Mouse (Mus musculus) limb, embryonic 10.5 days (tissue): ENCODE results near the gene Zfp385b. TPM values are rescaled to one million over a fixed set of nuclear protein-coding genes. Genes with fewer than 3 reads are reported as not detected.

ENCODE experiments used
- DNase-seq: peaks from one replicate; pipeline ENCODE4 v3.0.0-alpha.2; 2017; ENCODE audit warnings: low spot score
- H3K27ac ChIP-seq: fragments of 300-500 bp; sonication (generic); 2 replicates; pipeline ENCODE4 v1.5.1; 2016; ENCODE audit warnings: mild to moderate bottlenecking
- H3K27me3 ChIP-seq: fragments of 300-500 bp; sonication (generic); 2 replicates; pipeline ENCODE4 v1.6.1; 2016; ENCODE audit warnings: low read depth, mild to moderate bottlenecking; ENCODE audit not compliant: poor library complexity, severe bottlenecking
- H3K36me3 ChIP-seq: fragments of 300-500 bp; sonication (generic); 2 replicates; pipeline ENCODE4 v1.6.1; 2016; ENCODE audit warnings: mild to moderate bottlenecking, moderate library complexity
- H3K4me1 ChIP-seq: fragments of 300-500 bp; sonication (generic); 2 replicates; pipeline ENCODE4 v1.6.1; 2016
- H3K4me3 ChIP-seq: fragments of 300-500 bp; sonication (generic); 2 replicates; pipeline ENCODE4 v1.5.1; 2016; ENCODE audit warnings: mild to moderate bottlenecking, moderate library complexity
- H3K9me3 ChIP-seq: fragments of 300-500 bp; sonication (generic); replicated peaks from 2 replicates; pipeline ENCODE4 v1.6.1; 2016; ENCODE audit warnings: mild to moderate bottlenecking
- WGBS: fragments of 180-500 bp; shearing (Covaris S2); methylation state at CpG from one replicate; pipeline ENCODE4 v1.1.7; 2016; 5-methylcytosine and 5-hydroxymethylcytosine counted together
- polyA plus RNA-seq: library from polyadenylated mRNA; unstranded; fragments of >200 nt; fragmentation: Nextera tagmentation; extraction: Ambion mirVana; gene quantifications from 2 replicates; pipeline ENCODE4 v1.2.1, GENCODE M21; 2016

Gene Zfp385b
- polyA plus RNA-seq, 1 experiment from 2014 or later = 0.71 TPM

DNA sequence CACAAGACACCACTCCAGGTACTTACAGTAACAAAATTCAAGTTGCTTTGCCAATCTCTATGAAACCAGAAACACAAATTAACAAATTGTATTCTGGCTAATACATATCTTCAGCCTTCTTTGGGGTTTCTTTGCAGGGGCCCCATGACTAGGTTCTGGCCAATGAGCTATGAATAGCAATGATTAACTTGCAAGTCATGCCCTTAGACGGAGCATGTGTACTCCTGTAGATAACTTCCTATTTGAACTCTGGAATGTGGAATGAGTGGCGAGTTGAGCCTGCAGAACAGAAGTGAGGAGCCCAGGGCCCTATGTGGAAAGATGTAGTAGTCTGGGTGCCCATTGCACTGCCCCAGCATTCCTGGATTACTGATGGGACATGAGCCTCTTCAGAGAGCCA lies 276.8 kb downstream of the Zfp385b start:
- Histone ChIP-seq H3K4me3 (no peak overlapping the region), H3K36me3 (no peaks in the 10 kb centered on the region), H3K27me3 (no peaks in the 10 kb centered on the region), H3K9me3 (no peaks in the 10 kb centered on the region), H3K27ac (no peak overlapping the region), H3K4me1 (0 out of 2 replicates have a peak, but pooled peaks cover 3% of the 10 kb centered on the region)
- DNase-seq = no peak
- 54% methylated on average over 2 of the region's 2 CpGs for WGBS

DNA sequence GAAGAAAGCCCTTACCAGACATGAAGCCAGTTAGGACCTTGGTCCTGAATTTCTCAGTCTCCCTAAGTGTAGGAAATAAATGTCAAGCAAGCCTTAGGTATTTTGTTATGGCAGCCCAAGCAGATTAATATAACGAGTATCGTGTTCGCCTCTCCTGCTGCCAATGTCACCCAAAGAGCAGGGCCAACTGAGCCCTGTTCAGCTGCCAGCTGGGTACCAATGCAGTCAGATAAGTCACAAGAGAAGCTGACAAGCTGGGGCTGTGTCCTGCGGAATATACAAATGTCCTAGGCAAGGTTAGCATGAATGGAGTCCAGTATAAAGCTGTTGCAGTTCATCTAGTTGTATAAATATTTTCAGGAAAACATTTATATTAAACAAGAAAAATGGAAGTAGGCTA lies 277.8 kb downstream of the Zfp385b start:
- 91% methylated on average over 4 of the region's 4 CpGs for WGBS
- H3K9me3 ChIP-seq = no peaks in the 10 kb centered on the region
- H3K27me3 ChIP-seq = no peaks in the 10 kb centered on the region
- H3K36me3 ChIP-seq = no peaks in the 10 kb centered on the region
- H3K27ac ChIP-seq = no peak overlapping the region
- no peak for DNase-seq
- no peak overlapping the region for H3K4me3 ChIP-seq
- H3K4me1 ChIP-seq = 0 out of 2 replicates have a peak, but pooled peaks cover 3% of the 10 kb centered on the region

DNA sequence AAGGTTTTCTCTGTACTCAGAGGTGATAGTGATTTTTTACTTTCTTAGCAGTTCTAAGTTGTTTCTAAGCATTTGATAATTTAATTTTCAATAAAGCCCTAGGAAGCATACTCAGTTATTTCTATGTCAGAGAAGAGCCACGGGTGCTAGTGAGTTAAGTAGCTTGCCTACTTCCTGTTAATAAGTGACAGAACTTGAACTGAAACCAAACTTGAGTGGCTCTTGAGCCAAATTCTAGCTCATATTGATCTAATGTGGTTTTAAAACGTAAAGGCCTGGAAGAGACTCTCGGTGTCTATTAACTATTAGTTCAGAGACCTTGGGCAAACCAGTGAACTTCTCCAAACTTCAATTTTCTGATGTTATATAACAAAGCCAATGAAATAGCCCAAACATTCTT lies 278.6 kb downstream of the Zfp385b start:
- Histone ChIP-seq H3K27me3 (no peaks in the 10 kb centered on the region), H3K9me3 (no peaks in the 10 kb centered on the region), H3K4me3 (no peak overlapping the region), H3K27ac (no peak overlapping the region), H3K36me3 (no peaks in the 10 kb centered on the region), H3K4me1 (0 out of 2 replicates have a peak, but pooled peaks cover 3% of the 10 kb centered on the region)
- WGBS = 92% methylated on average over 3 of the region's 3 CpGs
- no peak for DNase-seq

DNA sequence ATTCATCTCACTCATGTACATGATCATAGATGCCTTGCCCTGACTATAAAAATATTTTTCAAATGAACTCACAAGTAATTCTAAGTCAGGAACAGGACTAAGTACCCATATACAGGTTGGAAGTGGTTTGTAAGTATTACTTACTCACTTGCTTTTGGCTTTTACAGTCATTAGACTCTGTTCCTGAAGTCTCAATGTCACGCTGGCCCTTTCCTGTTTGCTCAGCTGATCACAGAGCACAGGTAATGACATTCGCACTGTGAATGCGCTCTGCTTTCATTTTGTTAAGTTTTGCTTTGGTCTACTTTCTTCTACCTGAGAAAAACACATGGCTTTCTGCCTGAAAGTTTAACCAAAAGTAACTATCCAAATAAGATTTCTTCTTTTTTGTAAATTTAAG lies 282.9 kb downstream of the Zfp385b start:
- Histone ChIP-seq H3K27me3 (no peaks in the 10 kb centered on the region), H3K4me1 (no peaks in the 10 kb centered on the region), H3K9me3 (no peaks in the 10 kb centered on the region), H3K27ac (no peak overlapping the region), H3K36me3 (no peaks in the 10 kb centered on the region), H3K4me3 (no peak overlapping the region)
- DNase-seq = no peak
- WGBS = 87% methylated on average over 3 of the region's 3 CpGs

DNA sequence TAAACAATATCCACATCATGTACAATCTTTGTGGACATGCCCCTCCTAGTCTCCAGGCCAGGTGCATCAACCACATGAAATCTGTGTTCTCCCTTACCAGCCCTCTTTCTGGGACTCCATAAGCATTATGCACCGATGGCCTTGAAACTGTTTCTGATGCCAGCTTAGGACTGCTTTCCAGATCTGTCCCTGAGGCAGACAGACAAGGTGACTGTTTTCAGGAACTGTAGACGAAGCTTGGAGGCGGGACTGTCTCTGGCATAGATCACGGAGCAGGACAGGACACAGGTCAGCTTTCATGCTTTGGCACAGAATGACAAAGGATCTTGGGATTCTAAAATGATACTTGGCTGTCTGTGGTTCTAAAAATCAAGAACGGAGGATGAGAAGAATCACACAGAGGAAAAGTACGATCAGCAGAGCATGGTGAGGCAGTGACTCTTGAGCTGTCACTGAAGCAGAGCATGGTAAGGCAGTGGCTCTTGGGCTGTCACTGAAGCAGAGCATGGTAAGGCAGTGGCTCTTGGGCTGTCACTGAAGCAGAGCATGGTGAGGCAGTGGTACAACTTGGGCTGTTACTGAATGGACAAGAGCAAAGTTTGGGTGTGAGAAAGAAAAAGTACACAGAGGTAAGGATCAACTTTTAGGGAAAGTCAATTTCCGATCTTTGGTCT lies 291.2 kb downstream of the Zfp385b start:
- no peak for DNase-seq
- Histone ChIP-seq H3K36me3 (no peaks in the 10 kb centered on the region), H3K4me1 (0 out of 2 replicates have a peak, but pooled peaks cover 2% of the 10 kb centered on the region), H3K9me3 (no peaks in the 10 kb centered on the region), H3K27ac (no peak overlapping the region), H3K4me3 (no peak overlapping the region), H3K27me3 (no peaks in the 10 kb centered on the region)
- WGBS = 78% methylated on average over 7 of the region's 7 CpGs

DNA sequence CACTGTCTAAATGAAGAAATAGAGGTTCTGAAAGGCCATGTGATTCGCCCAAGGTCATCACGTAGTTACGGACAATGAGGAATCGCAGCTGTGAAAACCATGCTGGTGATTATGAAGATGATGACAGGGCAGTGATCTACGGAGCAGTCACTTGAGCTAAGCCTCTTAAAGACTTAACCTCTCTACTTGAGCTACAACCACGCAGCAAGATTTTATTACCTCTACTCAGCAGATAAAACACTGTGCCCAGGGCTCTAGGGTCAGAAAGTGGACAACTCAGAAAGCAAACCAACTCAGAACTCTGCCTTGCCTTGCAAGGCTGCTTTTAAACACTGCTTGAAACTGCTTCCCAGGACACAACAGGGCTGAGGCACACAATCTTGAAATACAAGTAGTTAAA lies 291.8 kb downstream of the Zfp385b start:
- no peak overlapping the region for H3K27ac ChIP-seq
- H3K36me3 ChIP-seq = no peaks in the 10 kb centered on the region
- no peaks in the 10 kb centered on the region for H3K9me3 ChIP-seq
- DNase-seq = no peak
- H3K27me3 ChIP-seq = no peaks in the 10 kb centered on the region
- H3K4me1 ChIP-seq = 0 out of 2 replicates have a peak, but pooled peaks cover 2% of the 10 kb centered on the region
- WGBS = 73% methylated on average over 6 of the region's 6 CpGs
- H3K4me3 ChIP-seq = no peak overlapping the region

DNA sequence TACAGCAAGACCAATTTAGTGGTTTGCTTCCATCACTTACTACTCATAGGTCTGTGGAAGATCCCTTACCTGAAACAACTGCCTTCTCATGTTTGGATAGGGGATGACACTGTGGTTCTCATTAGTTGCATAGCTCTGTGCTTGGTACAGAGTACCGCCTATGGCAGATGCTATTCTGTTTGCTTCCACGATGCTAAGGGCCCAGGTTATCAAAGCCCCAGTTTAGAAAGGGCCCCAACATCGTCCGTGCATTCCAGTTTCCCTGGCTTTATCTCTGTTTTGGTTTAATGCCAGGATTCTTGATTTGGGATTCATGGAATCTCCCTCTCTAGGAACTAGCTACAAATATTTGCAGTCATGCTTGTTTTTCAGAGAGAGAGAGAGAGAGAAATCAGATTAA lies 292.6 kb downstream of the Zfp385b start:
- Histone ChIP-seq H3K36me3 (no peaks in the 10 kb centered on the region), H3K4me3 (no peak overlapping the region), H3K27me3 (no peaks in the 10 kb centered on the region), H3K9me3 (no peaks in the 10 kb centered on the region), H3K4me1 (0 out of 2 replicates have a peak, but pooled peaks cover 2% of the 10 kb centered on the region), H3K27ac (no peak overlapping the region)
- DNase-seq = no peak
- 87% methylated on average over 4 of the region's 4 CpGs for WGBS

DNA sequence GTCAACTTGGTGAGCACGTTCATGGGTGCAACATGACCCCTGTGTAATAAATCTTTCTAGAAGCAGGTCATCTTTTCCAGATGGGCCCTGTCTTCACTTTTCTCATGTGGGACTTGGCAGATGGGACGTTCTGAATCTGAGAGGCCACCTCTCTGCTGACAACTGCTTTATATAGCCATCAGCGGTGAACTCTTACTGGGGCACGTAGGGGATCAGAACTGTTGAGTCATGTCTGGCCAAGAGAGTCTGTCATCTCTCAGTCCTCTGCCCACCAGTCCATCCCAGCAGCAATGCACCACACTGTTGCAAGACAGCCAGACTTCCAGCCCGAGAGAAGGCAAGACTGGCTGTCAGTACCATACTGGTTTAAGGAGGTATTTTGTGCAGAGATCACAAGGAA lies 293.1 kb downstream of the Zfp385b start:
- 65% methylated on average over 5 of the region's 5 CpGs for WGBS
- 0 out of 2 replicates have a peak, but pooled peaks cover 2% of the 10 kb centered on the region for H3K4me1 ChIP-seq
- DNase-seq = no peak
- H3K9me3 ChIP-seq = no peaks in the 10 kb centered on the region
- no peaks in the 10 kb centered on the region for H3K36me3 ChIP-seq
- no peak overlapping the region for H3K27ac ChIP-seq
- no peak overlapping the region for H3K4me3 ChIP-seq
- H3K27me3 ChIP-seq = no peaks in the 10 kb centered on the region

DNA sequence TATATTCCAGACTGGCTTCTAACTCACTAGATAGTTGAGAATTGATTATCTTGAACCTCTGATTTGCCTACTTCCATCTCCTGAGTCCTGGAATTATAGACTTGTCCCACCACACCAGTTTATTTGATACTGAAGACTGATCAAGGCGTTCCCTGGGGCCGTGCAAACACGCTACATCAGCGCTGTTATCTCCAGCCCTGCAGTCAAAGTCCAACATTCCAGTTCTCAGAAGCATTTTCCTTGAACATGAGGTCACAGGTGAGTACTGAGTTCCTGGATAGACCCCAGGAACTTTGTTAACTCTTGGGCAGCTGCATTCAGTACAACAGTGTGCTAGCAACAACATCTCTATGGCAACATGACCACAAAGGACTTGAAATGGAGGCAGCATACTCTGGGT lies 297.2 kb downstream of the Zfp385b start:
- Histone ChIP-seq H3K36me3 (no peaks in the 10 kb centered on the region), H3K4me1 (peaks cover 9% of the 10 kb centered on the region), H3K27me3 (peaks cover 9% of the 10 kb centered on the region; the same call in 1 of the 2 replicates), H3K4me3 (no peak overlapping the region), H3K27ac (no peak overlapping the region), H3K9me3 (no peaks in the 10 kb centered on the region)
- 62% methylated on average over 4 of the region's 4 CpGs for WGBS
- DNase-seq = no peak

DNA sequence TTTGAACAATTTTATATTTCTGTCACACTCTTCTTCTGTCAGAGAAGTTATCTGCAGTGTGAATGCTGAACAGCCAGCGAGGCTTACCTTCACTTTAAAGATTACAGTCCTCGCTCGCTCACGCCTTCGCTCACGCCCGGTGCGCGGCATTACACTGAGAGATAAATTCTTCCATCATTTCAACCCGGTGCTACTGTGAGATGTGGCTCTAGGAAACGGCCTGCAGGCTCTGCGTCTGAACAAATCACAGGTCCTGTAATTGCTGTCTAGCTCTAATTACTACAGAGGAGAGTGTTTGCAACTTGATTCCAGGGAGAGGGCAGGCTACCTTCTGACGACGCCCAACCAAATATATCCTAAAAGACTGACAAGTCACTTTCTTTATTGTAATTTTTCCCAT lies 300.1 kb downstream of the Zfp385b start:
- H3K36me3 ChIP-seq = no peaks in the 10 kb centered on the region
- no peak overlapping the region for H3K27ac ChIP-seq
- no peaks in the 10 kb centered on the region for H3K9me3 ChIP-seq
- peaks cover 9% of the 10 kb centered on the region; the same call in 1 of the 2 replicates for H3K27me3 ChIP-seq
- under 1% methylated on average over 14 of the region's 14 CpGs for WGBS
- peak; percentile 42 for DNase-seq
- peaks cover 13% of the 10 kb centered on the region for H3K4me1 ChIP-seq
- peak overlapping the region; percentile 52 for H3K4me3 ChIP-seq

DNA sequence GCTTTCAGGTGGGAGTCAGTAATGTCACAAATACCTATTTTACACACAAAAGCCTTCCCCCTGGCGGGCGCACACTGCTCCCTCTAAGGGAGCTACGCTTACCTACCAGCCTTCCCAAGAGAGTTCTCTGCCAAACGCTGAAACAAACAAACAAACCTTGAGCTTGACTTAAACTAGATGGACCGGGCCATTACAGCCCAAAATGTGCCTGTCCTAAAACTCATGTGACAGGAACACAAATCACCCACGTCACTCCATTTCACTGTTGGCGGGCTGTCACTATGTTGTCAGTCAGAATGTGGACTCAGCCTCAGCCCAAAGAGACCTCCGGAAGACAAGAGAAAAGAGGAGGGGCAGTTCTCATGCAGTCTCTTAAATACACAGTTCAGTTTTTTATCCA lies 300.7 kb downstream of the Zfp385b start:
- Histone ChIP-seq H3K4me1 (peaks cover 16% of the 10 kb centered on the region), H3K4me3 (peak overlapping the region; percentile 52), H3K27me3 (peaks cover 9% of the 10 kb centered on the region; the same call in 1 of the 2 replicates), H3K9me3 (no peaks in the 10 kb centered on the region), H3K36me3 (no peaks in the 10 kb centered on the region), H3K27ac (no peak overlapping the region)
- peak; percentile 40 for DNase-seq
- WGBS = 3% methylated on average over 8 of the region's 8 CpGs

DNA sequence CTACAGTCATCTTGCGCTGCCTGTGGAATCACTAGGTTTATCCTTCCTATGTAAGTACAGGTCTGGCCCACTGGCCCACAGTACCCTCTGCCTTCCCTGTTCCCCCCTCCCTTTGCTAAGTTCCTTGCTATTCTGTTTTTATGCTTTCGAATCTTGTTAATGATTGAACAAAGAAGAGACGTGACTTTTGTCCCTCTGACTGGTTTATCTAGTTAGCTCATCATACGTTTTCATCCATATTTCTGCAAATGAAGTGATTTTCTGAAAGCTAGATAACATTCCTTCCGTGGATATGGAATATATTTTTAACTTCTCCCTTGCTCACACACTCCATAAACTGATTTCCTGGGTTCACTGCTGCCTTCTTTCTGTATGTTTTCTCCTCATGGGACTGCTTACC lies 302.8 kb downstream of the Zfp385b start:
- WGBS = 94% methylated on average over 5 of the region's 5 CpGs
- no peak overlapping the region for H3K4me3 ChIP-seq
- DNase-seq = no peak
- H3K27ac ChIP-seq = no peak overlapping the region
- H3K4me1 ChIP-seq = peaks cover 19% of the 10 kb centered on the region
- no peaks in the 10 kb centered on the region for H3K36me3 ChIP-seq
- no peaks in the 10 kb centered on the region for H3K9me3 ChIP-seq
- peaks cover 9% of the 10 kb centered on the region; the same call in 1 of the 2 replicates for H3K27me3 ChIP-seq

DNA sequence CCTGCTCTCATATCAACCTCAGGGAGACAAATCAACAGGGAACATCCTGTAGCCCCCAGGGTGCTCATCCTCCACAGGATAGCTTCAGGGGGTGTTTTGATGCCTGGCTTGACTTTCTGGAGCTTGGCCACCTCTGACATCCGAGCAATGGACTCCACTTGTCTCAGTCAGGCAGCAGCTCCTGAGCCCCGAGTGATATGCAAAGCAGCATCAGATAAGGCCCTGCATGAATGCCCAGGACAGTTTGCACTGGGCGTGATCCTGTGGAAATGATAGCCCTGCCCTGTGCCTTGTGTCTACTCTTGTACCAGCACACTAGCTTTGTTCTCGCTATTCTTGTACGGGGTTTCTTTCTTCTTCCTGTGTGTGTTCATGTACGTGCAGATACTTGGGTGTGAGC lies 303.8 kb downstream of the Zfp385b start:
- no peak overlapping the region for H3K27ac ChIP-seq
- no peak overlapping the region for H3K4me3 ChIP-seq
- peaks cover 9% of the 10 kb centered on the region; the same call in 1 of the 2 replicates for H3K27me3 ChIP-seq
- no peaks in the 10 kb centered on the region for H3K9me3 ChIP-seq
- no peak for DNase-seq
- peaks cover 19% of the 10 kb centered on the region for H3K4me1 ChIP-seq
- 70% methylated on average over 6 of the region's 6 CpGs for WGBS
- no peaks in the 10 kb centered on the region for H3K36me3 ChIP-seq
